Mouse (Mus musculus): ENCODE measurements at regions not wholly inside any gene's neighbourhood (a gene's known extent, or its start where the extent isn't known, plus 50 kb on each side); places are given as distances from the start of the nearest gene placed in this dataset.

- H3K4me3 ChIP-seq (ENCODE audit: low read depth, low read length), result no peak overlapping the region
- no peaks in the 10 kb centered on the region for H3K36me3 ChIP-seq (ENCODE audit: control insufficient read depth, insufficient read depth, low read length, poor library complexity, severe bottlenecking)
- H3K9me3 ChIP-seq (replicated peaks; ENCODE audit: control insufficient read depth, insufficient read depth, low read length, poor library complexity, severe bottlenecking), result no peaks in the 10 kb centered on the region
- no peak overlapping the region for H3K27ac ChIP-seq (ENCODE audit: insufficient read depth, low read length)
- no peak for TF ChIP-seq CTCF (IDR thresholded peaks at IDR 0.05; ENCODE audit: low read depth, low read length)
- TF ChIP-seq POLR2A (IDR thresholded peaks at IDR 0.05; ENCODE audit: insufficient read depth, low read length), result no peak
- no peak for TF ChIP-seq EP300 (IDR thresholded peaks at IDR 0.05; ENCODE audit: insufficient read depth, low read depth, low read length)
- no peaks in the 10 kb centered on the region for H3K4me1 ChIP-seq (ENCODE audit: control insufficient read depth, insufficient read depth, low read length)
- H3K9ac ChIP-seq (ENCODE audit: low read depth, poor library complexity, severe bottlenecking), result no peak overlapping the region
- no peaks in the 10 kb centered on the region for H3K27me3 ChIP-seq (ENCODE audit: control insufficient read depth, insufficient read depth, low read length, poor library complexity, severe bottlenecking)
These were observed 255.7 kb downstream of the Med10 start for GRCm38 (mm10) chr13:70057920-70058319.

DNA sequence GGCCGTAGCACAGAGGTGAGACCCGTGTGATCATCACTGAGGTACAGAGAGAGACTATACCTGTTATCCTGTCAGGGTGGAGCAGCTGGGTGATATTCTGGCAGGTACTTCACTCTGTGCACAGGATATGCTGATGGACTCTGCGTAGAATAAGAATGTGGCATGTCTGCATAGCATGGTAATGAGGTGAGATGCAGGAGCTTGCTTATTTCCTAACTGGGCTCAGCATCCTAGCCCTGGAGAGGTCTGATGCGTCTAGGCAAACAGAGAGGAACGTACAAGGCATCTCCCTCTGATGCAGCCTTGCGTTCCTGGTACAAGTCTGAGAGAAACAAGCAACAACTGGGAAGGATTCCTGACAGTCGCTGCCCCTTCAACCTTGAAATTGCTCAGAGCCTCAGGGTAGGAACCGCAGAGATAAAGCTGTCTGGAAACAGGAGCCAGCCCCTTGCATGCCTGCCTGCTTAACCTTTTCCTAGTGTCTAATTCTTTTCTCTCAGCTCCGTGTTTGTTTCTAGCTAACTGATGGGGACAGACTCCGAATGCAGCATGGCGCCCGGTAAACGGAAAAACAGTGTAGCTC, 259.3 kb downstream of the Med10 start:
- Histone ChIP-seq H3K27ac (ENCODE audit: insufficient read depth, low read length) (no peak overlapping the region), H3K27me3 (ENCODE audit: control insufficient read depth, insufficient read depth, low read length, poor library complexity, severe bottlenecking) (no peaks in the 10 kb centered on the region), H3K4me1 (ENCODE audit: control insufficient read depth, insufficient read depth, low read length) (no peaks in the 10 kb centered on the region), H3K9ac (ENCODE audit: low read depth, poor library complexity, severe bottlenecking) (no peak overlapping the region), H3K4me3 (ENCODE audit: low read depth, low read length) (no peak overlapping the region), H3K9me3 (replicated peaks; ENCODE audit: control insufficient read depth, insufficient read depth, low read length, poor library complexity, severe bottlenecking) (no peaks in the 10 kb centered on the region), H3K36me3 (ENCODE audit: control insufficient read depth, insufficient read depth, low read length, poor library complexity, severe bottlenecking) (no peaks in the 10 kb centered on the region)
- TF ChIP-seq CTCF (IDR thresholded peaks at IDR 0.05; ENCODE audit: low read depth, low read length) (no peak), EP300 (IDR thresholded peaks at IDR 0.05; ENCODE audit: insufficient read depth, low read depth, low read length) (no peak), POLR2A (IDR thresholded peaks at IDR 0.05; ENCODE audit: insufficient read depth, low read length) (no peak)

DNA sequence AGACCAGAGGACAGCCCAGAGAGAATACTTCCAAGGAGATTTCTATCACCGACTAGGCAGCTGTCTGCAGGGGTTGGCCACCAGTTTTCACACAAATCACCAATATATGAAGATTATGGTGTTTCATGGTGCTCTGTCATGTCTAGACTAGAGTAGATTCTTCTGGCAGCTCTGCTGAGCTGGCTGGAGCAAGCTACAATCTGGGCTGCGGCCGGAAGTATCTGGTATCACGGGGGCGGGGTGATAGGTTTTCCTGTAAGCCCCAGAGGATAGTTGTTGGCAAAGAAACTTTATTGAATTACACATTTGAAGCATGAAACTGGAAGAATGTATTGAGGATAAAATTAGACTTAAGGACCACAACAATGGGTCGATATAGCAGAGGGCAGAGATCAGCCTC, 271.5 kb downstream of the Med10 start:
- TF ChIP-seq EP300 (IDR thresholded peaks at IDR 0.05; ENCODE audit: insufficient read depth, low read depth, low read length), result no peak
- H3K36me3 ChIP-seq (ENCODE audit: control insufficient read depth, insufficient read depth, low read length, poor library complexity, severe bottlenecking), result no peaks in the 10 kb centered on the region
- no peaks in the 10 kb centered on the region for H3K27me3 ChIP-seq (ENCODE audit: control insufficient read depth, insufficient read depth, low read length, poor library complexity, severe bottlenecking)
- H3K9me3 ChIP-seq (replicated peaks; ENCODE audit: control insufficient read depth, insufficient read depth, low read length, poor library complexity, severe bottlenecking), result no peaks in the 10 kb centered on the region
- H3K27ac ChIP-seq (ENCODE audit: insufficient read depth, low read length), result no peak overlapping the region
- no peak overlapping the region for H3K4me3 ChIP-seq (ENCODE audit: low read depth, low read length)
- no peaks in the 10 kb centered on the region for H3K4me1 ChIP-seq (ENCODE audit: control insufficient read depth, insufficient read depth, low read length)
- no peak overlapping the region for H3K9ac ChIP-seq (ENCODE audit: low read depth, poor library complexity, severe bottlenecking)

- no peak overlapping the region for H3K9ac ChIP-seq (ENCODE audit: low read depth, poor library complexity, severe bottlenecking)
- H3K27ac ChIP-seq (ENCODE audit: insufficient read depth, low read length), result no peak overlapping the region
- no peaks in the 10 kb centered on the region for H3K36me3 ChIP-seq (ENCODE audit: control insufficient read depth, insufficient read depth, low read length, poor library complexity, severe bottlenecking)
- no peaks in the 10 kb centered on the region for H3K9me3 ChIP-seq (replicated peaks; ENCODE audit: control insufficient read depth, insufficient read depth, low read length, poor library complexity, severe bottlenecking)
- H3K4me3 ChIP-seq (ENCODE audit: low read depth, low read length), result no peak overlapping the region
- TF ChIP-seq EP300 (IDR thresholded peaks at IDR 0.05; ENCODE audit: insufficient read depth, low read depth, low read length) (no peak), CTCF (IDR thresholded peaks at IDR 0.05; ENCODE audit: low read depth, low read length) (no peak), POLR2A (IDR thresholded peaks at IDR 0.05; ENCODE audit: insufficient read depth, low read length) (no peak)
- H3K4me1 ChIP-seq (ENCODE audit: control insufficient read depth, insufficient read depth, low read length), result no peaks in the 10 kb centered on the region
- H3K27me3 ChIP-seq (ENCODE audit: control insufficient read depth, insufficient read depth, low read length, poor library complexity, severe bottlenecking), result no peaks in the 10 kb centered on the region
These were observed 273.2 kb downstream of the Med10 start for GRCm38 (mm10) chr13:70075353-70075752.

DNA sequence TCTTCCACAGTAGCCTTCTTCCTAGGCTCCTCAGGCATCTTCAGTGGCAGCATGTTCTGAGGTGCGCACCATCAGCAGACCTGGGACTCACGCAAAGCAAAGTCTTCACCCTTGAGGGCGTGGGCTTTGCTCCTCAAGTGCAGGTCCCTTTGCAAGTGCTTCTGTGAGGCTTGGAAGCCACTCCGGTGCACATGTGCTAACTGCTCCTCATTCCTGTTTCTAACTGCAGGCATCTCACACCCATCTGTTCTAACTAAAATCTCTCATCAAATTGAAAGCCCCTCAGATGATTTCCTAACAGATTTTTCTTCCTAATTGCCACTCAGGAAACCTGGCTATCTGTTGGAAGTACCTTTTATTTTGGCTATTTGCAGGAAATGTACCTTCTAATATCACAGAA, 278.9 kb downstream of the Med10 start:
- no peaks in the 10 kb centered on the region for H3K9me3 ChIP-seq (replicated peaks; ENCODE audit: control insufficient read depth, insufficient read depth, low read length, poor library complexity, severe bottlenecking)
- H3K27me3 ChIP-seq (ENCODE audit: control insufficient read depth, insufficient read depth, low read length, poor library complexity, severe bottlenecking), result no peaks in the 10 kb centered on the region
- TF ChIP-seq EP300 (IDR thresholded peaks at IDR 0.05; ENCODE audit: insufficient read depth, low read depth, low read length) (no peak), POLR2A (IDR thresholded peaks at IDR 0.05; ENCODE audit: insufficient read depth, low read length) (no peak), CTCF (IDR thresholded peaks at IDR 0.05; ENCODE audit: low read depth, low read length) (no peak)
- no peak overlapping the region for H3K4me3 ChIP-seq (ENCODE audit: low read depth, low read length)
- H3K4me1 ChIP-seq (ENCODE audit: control insufficient read depth, insufficient read depth, low read length), result no peaks in the 10 kb centered on the region
- H3K36me3 ChIP-seq (ENCODE audit: control insufficient read depth, insufficient read depth, low read length, poor library complexity, severe bottlenecking), result no peaks in the 10 kb centered on the region
- no peak overlapping the region for H3K9ac ChIP-seq (ENCODE audit: low read depth, poor library complexity, severe bottlenecking)
- no peak overlapping the region for H3K27ac ChIP-seq (ENCODE audit: insufficient read depth, low read length)

DNA sequence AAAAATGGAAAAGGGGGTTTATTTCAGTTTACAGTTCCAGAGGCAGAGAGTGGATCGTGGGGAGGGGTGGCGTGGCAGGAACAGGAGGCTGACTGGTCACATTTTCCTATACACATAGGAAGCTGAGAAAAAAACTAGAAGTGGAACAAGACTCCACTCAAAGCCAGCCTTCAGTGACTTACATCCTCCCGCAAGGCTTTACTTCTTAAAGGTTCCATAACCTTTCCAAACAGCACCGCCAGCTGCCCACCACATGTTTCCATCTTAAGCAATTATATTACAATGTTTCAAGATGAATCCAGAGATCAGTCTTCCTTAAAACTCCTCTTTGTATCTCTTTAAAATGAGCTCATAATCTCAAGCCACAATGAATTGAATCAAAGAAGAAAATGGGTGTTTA, 290.7 kb downstream of the Med10 start:
- no peaks in the 10 kb centered on the region for H3K9me3 ChIP-seq (replicated peaks; ENCODE audit: control insufficient read depth, insufficient read depth, low read length, poor library complexity, severe bottlenecking)
- TF ChIP-seq POLR2A (IDR thresholded peaks at IDR 0.05; ENCODE audit: insufficient read depth, low read length), result no peak
- TF ChIP-seq EP300 (IDR thresholded peaks at IDR 0.05; ENCODE audit: insufficient read depth, low read depth, low read length), result no peak
- no peak for TF ChIP-seq CTCF (IDR thresholded peaks at IDR 0.05; ENCODE audit: low read depth, low read length)
- H3K9ac ChIP-seq (ENCODE audit: low read depth, poor library complexity, severe bottlenecking), result no peak overlapping the region
- H3K4me3 ChIP-seq (ENCODE audit: low read depth, low read length), result no peak overlapping the region
- H3K27me3 ChIP-seq (ENCODE audit: control insufficient read depth, insufficient read depth, low read length, poor library complexity, severe bottlenecking), result no peaks in the 10 kb centered on the region
- no peak overlapping the region for H3K27ac ChIP-seq (ENCODE audit: insufficient read depth, low read length)
- H3K36me3 ChIP-seq (ENCODE audit: control insufficient read depth, insufficient read depth, low read length, poor library complexity, severe bottlenecking), result no peaks in the 10 kb centered on the region
- no peaks in the 10 kb centered on the region for H3K4me1 ChIP-seq (ENCODE audit: control insufficient read depth, insufficient read depth, low read length)

Measured in ES-Bruce4 (cell line).